ENCODE assay signal across 8 mouse cellular contexts in genomic region chr16:38088126-38088628, GRCm38 (mm10). TPM values are rescaled to one million over a fixed set of nuclear protein-coding genes. Genes with fewer than 3 reads are reported as not detected.
DNase-seq lines count a peak whose midpoint lies in the region; ATAC-seq and TF ChIP-seq lines count a peak whose summit lies in the region.

No protein-coding gene starts in this region.

- peak; percentile 20 for ATAC-seq in heart, embryonic 11.5 days (replicated peaks; ENCODE audit: insufficient number of reproducible peaks, low FRiP score, low TSS enrichment)
- peak; percentile 8 for ATAC-seq in hindbrain, postnatal 0 days

- H3K4me2 ChIP-seq in heart, embryonic 11.5 days: peak overlapping the region; percentile 91
- H3K4me2 ChIP-seq in hindbrain, postnatal 0 days (ENCODE audit: low read depth, low read length): peak overlapping the region; percentile 69
- peak overlapping the region; percentile 77 for H3K4me2 ChIP-seq in myocyte (ENCODE audit: low read depth)

- H3ac ChIP-seq in myocyte (ENCODE audit: control insufficient read depth, insufficient read length): peak overlapping the region; percentile 85

- no peaks in the 10 kb centered on the region for H3K9me3 ChIP-seq in heart, embryonic 11.5 days (replicated peaks; ENCODE audit: control insufficient read depth, low read length)
- H3K9me3 ChIP-seq in hindbrain, postnatal 0 days (ENCODE audit: low read length): no peaks in the 10 kb centered on the region

- H3K4me3 ChIP-seq in heart, embryonic 11.5 days (ENCODE audit: low read depth, low read length): peak overlapping the region; percentile 70
- H3K4me3 ChIP-seq in hindbrain, postnatal 0 days (ENCODE audit: low read length): peak overlapping the region; percentile 95
- peak overlapping the region; percentile 87 for H3K4me3 ChIP-seq in myocyte

- peaks cover 4% of the 10 kb centered on the region; the same call in 1 of the 2 replicates for H3K4me1 ChIP-seq in heart, embryonic 11.5 days (ENCODE audit: control insufficient read depth, insufficient read depth, low read length)
- H3K4me1 ChIP-seq in hindbrain, postnatal 0 days (ENCODE audit: insufficient read depth, low read length): no peaks in the 10 kb centered on the region

- H3K36me3 ChIP-seq in heart, embryonic 11.5 days (ENCODE audit: control insufficient read depth, insufficient read depth, low read length): no peaks in the 10 kb centered on the region
- H3K36me3 ChIP-seq in hindbrain, postnatal 0 days (ENCODE audit: insufficient read depth, low read length): no peaks in the 10 kb centered on the region
- no peaks in the 10 kb centered on the region for H3K36me3 ChIP-seq in myocyte (ENCODE audit: control insufficient read depth, insufficient read depth)

- peak overlapping the region; percentile 97 for H3K27ac ChIP-seq in heart, embryonic 11.5 days (ENCODE audit: low read depth, low read length)
- peak overlapping the region; percentile 100 for H3K27ac ChIP-seq in hindbrain, postnatal 0 days

- intact Hi-C loops in heart, postnatal 25 days (cut with DNase I): loop anchor here (2.0 to 5.0 kb wide), 2 partner anchors 96 to 107 kb away; no protein-coding TSS in a partner anchor
- intact Hi-C loops in left cerebral cortex, postnatal 14 days (cut with DNase I): loop anchor here (2.0 to 10.0 kb wide), 3 partner anchors 96 to 403 kb away; no protein-coding TSS in a partner anchor

- TF ChIP-seq CTCF in hindbrain, postnatal 0 days (IDR thresholded peaks at IDR 0.05; ENCODE audit: low read depth): no peak

- TF ChIP-seq POLR2A in myocyte (IDR thresholded peaks at IDR 0.05; ENCODE audit: insufficient read length, low read depth): peak; percentile 61

- H3K27me3 ChIP-seq in heart, embryonic 11.5 days (ENCODE audit: control insufficient read depth, insufficient read depth, low read length): no peaks in the 10 kb centered on the region
- H3K27me3 ChIP-seq in hindbrain, postnatal 0 days (ENCODE audit: insufficient read depth, low read length): no peaks in the 10 kb centered on the region
- H3K27me3 ChIP-seq in myocyte (ENCODE audit: control insufficient read depth, insufficient read depth, insufficient read length): no peaks in the 10 kb centered on the region

- peaks cover 34% of the 10 kb centered on the region for H3K79me2 ChIP-seq in myocyte (ENCODE audit: control insufficient read depth, insufficient read depth)

- DNase-seq in heart, postnatal 25 days (ENCODE audit: low spot score): no peak
- DNase-seq in urinary bladder, postnatal 10 days (ENCODE audit: low spot score): peak; percentile 35
- DNase-seq in urinary bladder, postnatal 14 days (ENCODE audit: low spot score): no peak
- DNase-seq in hindbrain, postnatal 0 days (ENCODE audit: low spot score): no peak
- no peak for DNase-seq in cerebellum, adult 9-11 months
- no peak for DNase-seq in left cerebral cortex, postnatal 14 days (ENCODE audit: low spot score in 2 of 2)

- 1% methylated on average over 39 of the region's 40 CpGs for WGBS in heart, embryonic 11.5 days (ENCODE audit: insufficient replicate concordance)
- under 1% methylated on average over 39 of the region's 40 CpGs for whole genome bisulfite sequencing in hindbrain, postnatal 0 days

- H3K9ac ChIP-seq in heart, embryonic 11.5 days (ENCODE audit: low read depth, low read length): peak overlapping the region; percentile 92
- H3K9ac ChIP-seq in hindbrain, postnatal 0 days (replicated peaks; ENCODE audit: low read length): peak overlapping the region; percentile 88

TF ChIP-seq in myocyte, 11 proteins besides CTCF, POLR2A, EP300 and RAD21:
- TF ChIP-seq TCF12 (IDR thresholded peaks at IDR 0.05; ENCODE audit: insufficient read depth, poor library complexity, severe bottlenecking) (peak; percentile 0), POLR2AphosphoS2 (IDR thresholded peaks at IDR 0.05; ENCODE audit: insufficient read length, low read depth) (peak; percentile 55), MYOG (IDR thresholded peaks at IDR 0.05; ENCODE audit: control insufficient read depth in 1 of 3, insufficient read depth in 1 of 3, insufficient read length in 2 of 3, low read depth in 2 of 3) (peak in 1 of 3 experiments; percentile 57), MYOD1 (IDR thresholded peaks at IDR 0.05; ENCODE audit: control insufficient read depth in 1 of 3, insufficient read length in 2 of 3, low read depth in 2 of 3) (peak in 2 of 3 experiments; percentile 12 to 61), SRF (IDR thresholded peaks at IDR 0.05; ENCODE audit: control insufficient read depth, insufficient read length, low read depth) (no peak)

RNA-seq across cellular contexts. Expression of gene Gsk3b, which starts 0.6 kb away (rescaled TPM):
- polyA plus RNA-seq in heart, embryonic 11.5 days (2014; fragmentation: Nextera tagmentation; extraction: Ambion mirVana): 41.2 and 57.5 TPM in 2 replicates
- total RNA-seq in heart, postnatal 25 days (2021): 10 to 100 TPM; 52.7 to 55.2 TPM
- 112 and 129 TPM in 2 replicates for total RNA-seq in hindbrain, postnatal 0 days (2014; rRNA removed)
- polyA plus RNA-seq in hindbrain, postnatal 0 days (2015; fragmentation: Nextera tagmentation; extraction: Ambion mirVana): 142 and 149 TPM in 2 replicates
- 18.7 TPM for polyA plus RNA-seq in myocyte (2012; fragmentation: generic; extraction: Trizol)
- total RNA-seq in left cerebral cortex, postnatal 14 days (2021): 100 to 1,000 TPM; 205 to 206 TPM
